Mouse (Mus musculus): ENCODE data around the gene Arfgef2. TPM values are rescaled to one million over a fixed set of nuclear protein-coding genes. Genes with fewer than 3 reads are reported as not detected.

Gene Arfgef2
- polyA plus RNA-seq, 1 experiment from 2014 or later, result 5.0 TPM

GRCm38 (mm10) chr2:166910536-166910935 lies 105.1 kb downstream of the Arfgef2 start:
- Histone ChIP-seq H3K9ac (no peak overlapping the region), H3K4me3 (no peak overlapping the region), H3K4me1 (replicated peaks) (peaks cover 17% of the 10 kb centered on the region), H3K4me2 (no peak overlapping the region), H3K27me3 (no peaks in the 10 kb centered on the region), H3K9me3 (replicated peaks) (no peaks in the 10 kb centered on the region), H3K36me3 (no peaks in the 10 kb centered on the region), H3K27ac (no peak overlapping the region)
- 88% methylated on average over 8 of the region's 8 CpGs for WGBS
- no peak for ATAC-seq (replicated peaks; ENCODE audit: insufficient number of reproducible peaks, insufficient read depth, low FRiP score, low read depth)

GRCm38 (mm10) chr2:166923971-166924370 lies 118.6 kb downstream of the Arfgef2 start:
- Histone ChIP-seq H3K4me2 (no peak overlapping the region), H3K4me1 (replicated peaks) (no peaks in the 10 kb centered on the region), H3K27ac (no peak overlapping the region), H3K9ac (no peak overlapping the region), H3K9me3 (replicated peaks) (no peaks in the 10 kb centered on the region), H3K27me3 (no peaks in the 10 kb centered on the region), H3K36me3 (peaks cover 80% of the 10 kb centered on the region), H3K4me3 (no peak overlapping the region)
- WGBS, result 86% methylated on average over 2 of the region's 2 CpGs
- ATAC-seq (replicated peaks; ENCODE audit: insufficient number of reproducible peaks, insufficient read depth, low FRiP score, low read depth), result no peak

- no peak overlapping the region for H3K27ac ChIP-seq
- H3K9me3 ChIP-seq (replicated peaks), result no peaks in the 10 kb centered on the region
- H3K4me3 ChIP-seq, result no peak overlapping the region
- H3K4me1 ChIP-seq (replicated peaks), result no peaks in the 10 kb centered on the region
- ATAC-seq (replicated peaks; ENCODE audit: insufficient number of reproducible peaks, insufficient read depth, low FRiP score, low read depth), result no peak
- no peak overlapping the region for H3K9ac ChIP-seq
- WGBS, result 86% methylated on average over 6 of the region's 6 CpGs
- H3K27me3 ChIP-seq, result no peaks in the 10 kb centered on the region
- H3K36me3 ChIP-seq, result peaks cover 68% of the 10 kb centered on the region
- no peak overlapping the region for H3K4me2 ChIP-seq
Observed at GRCm38 (mm10) chr2:166933943-166934342, 128.6 kb downstream of the Arfgef2 start.

GRCm38 (mm10) chr2:166934416-166934815 lies 129.0 kb downstream of the Arfgef2 start:
- Histone ChIP-seq H3K27me3 (no peaks in the 10 kb centered on the region), H3K36me3 (peaks cover 67% of the 10 kb centered on the region), H3K9me3 (replicated peaks) (no peaks in the 10 kb centered on the region), H3K4me3 (no peak overlapping the region), H3K27ac (no peak overlapping the region), H3K4me1 (replicated peaks) (no peaks in the 10 kb centered on the region), H3K9ac (no peak overlapping the region), H3K4me2 (no peak overlapping the region)
- WGBS, result 84% methylated on average over 5 of the region's 5 CpGs
- no peak for ATAC-seq (replicated peaks; ENCODE audit: insufficient number of reproducible peaks, insufficient read depth, low FRiP score, low read depth)

GRCm38 (mm10) chr2:166935582-166935981 lies 130.2 kb downstream of the Arfgef2 start:
- H3K36me3 ChIP-seq, result peaks cover 67% of the 10 kb centered on the region

GRCm38 (mm10) chr2:166936166-166936565 lies 130.8 kb downstream of the Arfgef2 start:
- ATAC-seq (replicated peaks; ENCODE audit: insufficient number of reproducible peaks, insufficient read depth, low FRiP score, low read depth), result no peak
- peaks cover 67% of the 10 kb centered on the region for H3K36me3 ChIP-seq
- no peak overlapping the region for H3K9ac ChIP-seq
- H3K9me3 ChIP-seq (replicated peaks), result no peaks in the 10 kb centered on the region
- WGBS, result 82% methylated on average over 2 of the region's 2 CpGs
- no peak overlapping the region for H3K4me3 ChIP-seq
- H3K27me3 ChIP-seq, result no peaks in the 10 kb centered on the region
- no peak overlapping the region for H3K4me2 ChIP-seq
- no peak overlapping the region for H3K27ac ChIP-seq
- no peaks in the 10 kb centered on the region for H3K4me1 ChIP-seq (replicated peaks)

More at GRCm38 (mm10) chr2:166935582-166935981, 130.2 kb downstream of the Arfgef2 start:
- ATAC-seq (replicated peaks; ENCODE audit: insufficient number of reproducible peaks, insufficient read depth, low FRiP score, low read depth), result no peak
- Histone ChIP-seq H3K27me3 (no peaks in the 10 kb centered on the region), H3K4me3 (no peak overlapping the region), H3K9me3 (replicated peaks) (no peaks in the 10 kb centered on the region), H3K4me2 (no peak overlapping the region), H3K9ac (no peak overlapping the region), H3K4me1 (replicated peaks) (no peaks in the 10 kb centered on the region), H3K27ac (no peak overlapping the region)
- 89% methylated on average over 7 of the region's 7 CpGs for WGBS

- no peaks in the 10 kb centered on the region for H3K9me3 ChIP-seq (replicated peaks)
- H3K4me3 ChIP-seq, result no peak overlapping the region
- peaks cover 78% of the 10 kb centered on the region for H3K36me3 ChIP-seq
- H3K9ac ChIP-seq, result no peak overlapping the region
- H3K27me3 ChIP-seq, result no peaks in the 10 kb centered on the region
- 82% methylated on average over 2 of the region's 2 CpGs for WGBS
- ATAC-seq (replicated peaks; ENCODE audit: insufficient number of reproducible peaks, insufficient read depth, low FRiP score, low read depth), result no peak
- H3K27ac ChIP-seq, result no peak overlapping the region
- no peaks in the 10 kb centered on the region for H3K4me1 ChIP-seq (replicated peaks)
- no peak overlapping the region for H3K4me2 ChIP-seq
Observed at GRCm38 (mm10) chr2:166943146-166943545, 137.8 kb downstream of the Arfgef2 start.

GRCm38 (mm10) chr2:166944346-166944745 lies 139.0 kb downstream of the Arfgef2 start:
- ATAC-seq (replicated peaks; ENCODE audit: insufficient number of reproducible peaks, insufficient read depth, low FRiP score, low read depth), result no peak
- H3K27me3 ChIP-seq, result no peaks in the 10 kb centered on the region
- H3K4me2 ChIP-seq, result no peak overlapping the region
- no peak overlapping the region for H3K27ac ChIP-seq
- WGBS, result 82% methylated on average over 1 of the region's 1 CpGs
- no peaks in the 10 kb centered on the region for H3K9me3 ChIP-seq (replicated peaks)
- no peak overlapping the region for H3K9ac ChIP-seq
- no peaks in the 10 kb centered on the region for H3K4me1 ChIP-seq (replicated peaks)
- H3K36me3 ChIP-seq, result peaks cover 86% of the 10 kb centered on the region
- H3K4me3 ChIP-seq, result no peak overlapping the region

GRCm38 (mm10) chr2:166945456-166945855 lies 140.1 kb downstream of the Arfgef2 start:
- Histone ChIP-seq H3K9me3 (replicated peaks) (no peaks in the 10 kb centered on the region), H3K36me3 (peaks cover 90% of the 10 kb centered on the region), H3K4me2 (no peak overlapping the region), H3K9ac (no peak overlapping the region), H3K27me3 (no peaks in the 10 kb centered on the region), H3K4me3 (no peak overlapping the region), H3K4me1 (replicated peaks) (no peaks in the 10 kb centered on the region), H3K27ac (no peak overlapping the region)
- 52% methylated on average over 4 of the region's 4 CpGs for WGBS
- ATAC-seq (replicated peaks; ENCODE audit: insufficient number of reproducible peaks, insufficient read depth, low FRiP score, low read depth), result 0 out of 2 replicates have a peak, but pooled peaks have one; percentile 10

Other genes with a start within 250 kb of the Arfgef2 start
- gene Prex1, start 91.8 kb upstream of the Arfgef2 start, polyA plus RNA-seq (2015; fragmentation: Nextera tagmentation; extraction: Ambion mirVana), result 6.1 and 10.9 TPM in 2 replicates
- 4.3 and 4.6 TPM in 2 replicates for gene Trp53rkb, start 13.1 kb upstream of the Arfgef2 start, polyA plus RNA-seq (2015; fragmentation: Nextera tagmentation; extraction: Ambion mirVana)
- gene Cse1l, start 100.5 kb downstream of the Arfgef2 start, polyA plus RNA-seq (2015; fragmentation: Nextera tagmentation; extraction: Ambion mirVana), result 70.0 and 82.1 TPM in 2 replicates
- 50.9 and 57.6 TPM in 2 replicates for gene Stau1, start 190.7 kb downstream of the Arfgef2 start, polyA plus RNA-seq (2015; fragmentation: Nextera tagmentation; extraction: Ambion mirVana)
- 24.2 and 31.0 TPM in 2 replicates for gene Ddx27, start 209.6 kb downstream of the Arfgef2 start, polyA plus RNA-seq (2015; fragmentation: Nextera tagmentation; extraction: Ambion mirVana)